Mouse (Mus musculus): Measurements from ENCODE around the gene Cdh13. TPM values are rescaled to one million over a fixed set of nuclear protein-coding genes. Genes with fewer than 3 reads are reported as not detected.

The Cdh13 gene
- total RNA-seq, 2 experiments from 2014 or later = not detected

GRCm38 (mm10) chr8:118649981-118650380, 366.4 kb downstream of the Cdh13 start:
- no peak for ATAC-seq (ENCODE audit: poor library complexity, severe bottlenecking)

- no peak for ATAC-seq (ENCODE audit: poor library complexity, severe bottlenecking)
These were observed 378.7 kb downstream of the Cdh13 start for GRCm38 (mm10) chr8:118662001-118662829.

- no peak for ATAC-seq (ENCODE audit: poor library complexity, severe bottlenecking)
These were observed 381.5 kb downstream of the Cdh13 start for GRCm38 (mm10) chr8:118665081-118665480.

GRCm38 (mm10) chr8:118667736-118668135, 384.2 kb downstream of the Cdh13 start:
- no peak for ATAC-seq (ENCODE audit: poor library complexity, severe bottlenecking)

- ATAC-seq (ENCODE audit: poor library complexity, severe bottlenecking) = no peak
These were observed 392.7 kb downstream of the Cdh13 start for GRCm38 (mm10) chr8:118676233-118676632.

GRCm38 (mm10) chr8:118679347-118679746, 395.8 kb downstream of the Cdh13 start:
- no peak for ATAC-seq (ENCODE audit: poor library complexity, severe bottlenecking)

GRCm38 (mm10) chr8:118683386-118683785, 399.9 kb downstream of the Cdh13 start:
- ATAC-seq (ENCODE audit: poor library complexity, severe bottlenecking) = no peak

- no peak for ATAC-seq (ENCODE audit: poor library complexity, severe bottlenecking)
These were observed 402.3 kb downstream of the Cdh13 start for GRCm38 (mm10) chr8:118685863-118686262.

GRCm38 (mm10) chr8:118689849-118690248, 406.3 kb downstream of the Cdh13 start:
- no peak for ATAC-seq (ENCODE audit: poor library complexity, severe bottlenecking)

GRCm38 (mm10) chr8:118701312-118701880, 417.9 kb downstream of the Cdh13 start:
- no peak for ATAC-seq (ENCODE audit: poor library complexity, severe bottlenecking)

- no peak for ATAC-seq (ENCODE audit: poor library complexity, severe bottlenecking)
These were observed 425.8 kb downstream of the Cdh13 start for GRCm38 (mm10) chr8:118709366-118709765.

- no peak for ATAC-seq (ENCODE audit: poor library complexity, severe bottlenecking)
These were observed 428.1 kb downstream of the Cdh13 start for GRCm38 (mm10) chr8:118711631-118712030.

GRCm38 (mm10) chr8:118713111-118713510, 429.6 kb downstream of the Cdh13 start:
- ATAC-seq (ENCODE audit: poor library complexity, severe bottlenecking) = no peak

- ATAC-seq (ENCODE audit: poor library complexity, severe bottlenecking) = no peak
These were observed 430.1 kb downstream of the Cdh13 start for GRCm38 (mm10) chr8:118713596-118713995.

- ATAC-seq (ENCODE audit: poor library complexity, severe bottlenecking) = no peak
These were observed 439.4 kb downstream of the Cdh13 start for GRCm38 (mm10) chr8:118722896-118723295.

- ATAC-seq (ENCODE audit: poor library complexity, severe bottlenecking) = no peak
These were observed 442.1 kb downstream of the Cdh13 start for GRCm38 (mm10) chr8:118725651-118726050.

GRCm38 (mm10) chr8:118741781-118742180, 458.2 kb downstream of the Cdh13 start:
- ATAC-seq (ENCODE audit: poor library complexity, severe bottlenecking) = no peak

- no peak for ATAC-seq (ENCODE audit: poor library complexity, severe bottlenecking)
These were observed 461.5 kb downstream of the Cdh13 start for GRCm38 (mm10) chr8:118744991-118745390.

GRCm38 (mm10) chr8:118748041-118748604, 464.6 kb downstream of the Cdh13 start:
- ATAC-seq (ENCODE audit: poor library complexity, severe bottlenecking) = no peak

GRCm38 (mm10) chr8:118749191-118749590, 465.7 kb downstream of the Cdh13 start:
- ATAC-seq (ENCODE audit: poor library complexity, severe bottlenecking) = no peak

GRCm38 (mm10) chr8:118749786-118750185, 466.3 kb downstream of the Cdh13 start:
- no peak for ATAC-seq (ENCODE audit: poor library complexity, severe bottlenecking)

- ATAC-seq (ENCODE audit: poor library complexity, severe bottlenecking) = no peak
These were observed 470.2 kb downstream of the Cdh13 start for GRCm38 (mm10) chr8:118753710-118754109.
